Comparison of ENCODE assay signal across 21 mouse cellular contexts in the genomic region with DNA sequence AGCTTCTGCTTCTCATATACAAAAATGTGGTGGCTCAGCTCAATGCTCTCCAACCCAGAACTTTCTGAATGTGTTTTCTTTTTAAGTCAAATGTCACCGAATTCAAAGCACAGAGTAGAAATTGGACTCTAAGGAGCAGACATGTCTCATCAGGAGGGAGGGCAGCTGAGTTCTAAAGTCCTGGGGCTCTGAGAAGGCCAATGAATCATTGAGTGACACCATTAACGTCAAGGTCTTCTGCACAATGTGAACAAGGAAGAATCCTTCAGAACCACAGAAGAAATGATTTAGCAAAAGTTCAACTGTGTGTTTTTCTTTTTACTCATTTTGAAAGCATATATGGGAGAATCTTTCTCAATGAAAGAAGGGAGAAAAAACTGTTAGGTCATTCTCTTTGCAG.
DNase-seq lines count a peak whose midpoint lies in the region; ATAC-seq and TF ChIP-seq lines count a peak whose summit lies in the region.
"Had no signal": no experiment of that assay in that cellular context is flagged by ENCODE, and none has a peak within 500 bp of the region (broad histone marks: within the 10 kb centered on the region; RNA-seq: fewer than 3 reads in every experiment).

No protein-coding gene starts in this region.

- no peak for TF ChIP-seq CTCF in Patski (IDR thresholded peaks at IDR 0.05)

- POLR2A ChIA-PET in Patski (lab: Charles Lee): no interaction called here

- peaks cover 26% of the 10 kb centered on the region for H3K27me3 ChIP-seq in Patski
- H3K27me3 ChIP-seq: CH12.LX; embryonic facial prominence, embryonic 13.5 days; embryonic facial prominence, embryonic 15.5 days; forebrain, embryonic 12.5 days had no signal

- CTCF ChIA-PET in Patski (lab: Charles Lee): interaction anchor here (2.5 kb wide), 1 partner anchor 11 kb away, joined by 8 read pairs; no protein-coding TSS in a partner anchor

- DNase-seq in adrenal gland, adult (ENCODE audit: inconsistent age in 2 of 2, low spot score in 1 of 2): peak; percentile 42 to 75
- DNase-seq in adrenal gland, postnatal 10 days: no peak
- DNase-seq in adrenal gland, postnatal 14 days: peak; percentile 16
- no peak for DNase-seq in adrenal gland, adult 18-20 months (ENCODE audit: low spot score in 2 of 2)
- DNase-seq in Patski (ENCODE audit: low read depth, low spot score): no peak
- DNase-seq: adrenal gland, postnatal 25 days; B cell, adult 2 months; cerebellum, adult 11 months; cerebellum, adult 18-20 months; cerebellum, adult 8-10 months; cerebellum, adult 9-11 months; cerebellum, postnatal 14 days; cerebellum, postnatal 36 days; embryo, embryonic 11 days had no signal

- in situ Hi-C loops in Patski (cut with MboI; ENCODE audit: low pct_unique_long_range_greater_than_20kb): no loop called here

- peak; percentile 62 for ATAC-seq in Patski
- ATAC-seq: CD4-positive, CD25-positive, alpha-beta regulatory T cell, adult 4 months; forebrain, embryonic 14.5 days; forebrain, embryonic 16.5 days had no signal

Comparison
In these comparisons a context has a peak if more than half of its experiments do, and no peak if none do; other contexts are left out.
1. DNase-seq: peak in adrenal gland, adult (2 of 2) and adrenal gland, postnatal 14 days (single experiment); none in adrenal gland, postnatal 10 days (single experiment), adrenal gland, adult 18-20 months (0 of 2) and Patski (single experiment).